ENCODE assay signal across 8 mouse cellular contexts in the genomic region with DNA sequence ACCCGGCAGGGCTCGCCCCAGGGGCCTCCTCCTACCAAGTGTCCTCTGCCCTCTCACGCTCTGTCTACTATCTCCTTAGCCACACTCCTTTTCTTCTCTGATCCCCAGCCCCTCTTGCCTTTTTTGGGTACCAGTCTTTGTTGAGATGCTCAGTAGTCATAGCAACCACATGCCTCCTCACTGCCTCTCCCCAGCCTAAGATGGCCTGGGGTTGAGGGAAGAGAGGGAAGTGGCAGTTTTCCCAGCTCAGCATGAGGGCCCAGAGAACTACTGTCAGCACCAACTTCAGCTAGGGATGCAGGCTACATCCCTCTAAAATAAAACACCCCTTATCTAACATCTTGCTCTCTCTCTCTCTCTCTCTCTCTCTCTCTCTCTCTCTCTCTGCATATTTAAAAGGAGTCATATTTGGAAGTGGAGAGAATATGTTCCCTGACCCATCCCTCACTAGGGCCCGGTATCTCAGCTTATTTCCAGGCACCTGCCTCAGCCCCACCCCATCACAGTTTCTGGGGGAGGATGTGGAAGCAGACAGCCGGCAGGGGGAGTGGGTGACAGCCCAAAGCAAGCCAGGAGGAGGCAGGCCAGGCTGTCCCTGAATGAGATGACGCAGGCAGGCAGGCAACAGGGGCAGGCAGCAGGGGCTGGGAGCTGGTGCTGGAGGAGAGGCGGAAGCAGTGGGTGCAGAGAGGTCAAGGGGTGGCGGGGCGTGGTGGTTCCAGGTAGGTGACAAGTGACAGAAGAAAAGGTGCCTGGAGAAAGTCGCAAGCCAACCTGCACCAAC. TPM values are rescaled to one million over a fixed set of nuclear protein-coding genes. Genes with fewer than 3 reads are reported as not detected.
DNase-seq lines count a peak whose midpoint lies in the region; ATAC-seq lines count a peak whose summit lies in the region.

No protein-coding gene starts in this region.

- DNase-seq in cerebellum, postnatal 25 days = peak; percentile 38 to 60
- no peak for DNase-seq in cerebellum, adult 11-12 months
- DNase-seq in 416B (ENCODE audit: low read depth) = peak; percentile 43
- DNase-seq in brain, adult 2 months (ENCODE audit: low read depth, low spot score) = peak; percentile 94
- peak; percentile 61 for DNase-seq in gastrocnemius, postnatal 25 days
- DNase-seq in left cerebral cortex, postnatal 10 days (ENCODE audit: extremely low spot score in 1 of 2, low spot score in 2 of 2) = peak; percentile 65 to 83
- DNase-seq in yolk sac, embryonic 10.5 days (ENCODE audit: low spot score) = peak; percentile 34

- H3K9me3 ChIP-seq in neural tube, embryonic 13.5 days = no peaks in the 10 kb centered on the region

- peak overlapping the region; percentile 78 for H3K4me2 ChIP-seq in neural tube, embryonic 13.5 days

- peak overlapping the region; percentile 95; the same call in 1 of the 2 replicates for H3K4me3 ChIP-seq in neural tube, embryonic 13.5 days

- no peak for ATAC-seq in neural tube, embryonic 13.5 days (ENCODE audit: low read depth)

- 37% methylated on average over 9 of the region's 10 CpGs for WGBS in neural tube, embryonic 13.5 days

- H3K27ac ChIP-seq in neural tube, embryonic 13.5 days (replicated peaks) = peak overlapping the region; percentile 87

- H3K4me1 ChIP-seq in neural tube, embryonic 13.5 days (replicated peaks) = peaks cover 47% of the 10 kb centered on the region

- peak overlapping the region; percentile 97 for H3K9ac ChIP-seq in neural tube, embryonic 13.5 days

- H3K36me3 ChIP-seq in neural tube, embryonic 13.5 days = peaks cover 52% of the 10 kb centered on the region

- H3K27me3 ChIP-seq in neural tube, embryonic 13.5 days = no peaks in the 10 kb centered on the region

- intact Hi-C loops in left cerebral cortex, postnatal 10 days (cut with DNase I) = no loop called here

RNA-seq across cellular contexts. Expression of a gene that starts 3.8 kb away (rescaled TPM):
- total RNA-seq in gastrocnemius, postnatal 25 days (2021) = 100 to 1,000 TPM; 212 to 259 TPM
- total RNA-seq in left cerebral cortex, postnatal 10 days (2021) = 100 to 1,000 TPM; 118 to 121 TPM
- 50.0 and 52.1 TPM in 2 replicates for polyA plus RNA-seq in neural tube, embryonic 13.5 days (2015; fragmentation: Nextera tagmentation; extraction: Ambion mirVana)

RNA-seq across cellular contexts. Expression of a gene that starts 7.5 kb away (rescaled TPM):
- total RNA-seq in gastrocnemius, postnatal 25 days (2021) = 100 to 1,000 TPM; 421 to 453 TPM
- 100 to 1,000 TPM; 571 to 605 TPM for total RNA-seq in left cerebral cortex, postnatal 10 days (2021)
- polyA plus RNA-seq in neural tube, embryonic 13.5 days (2015; fragmentation: Nextera tagmentation; extraction: Ambion mirVana) = 660 and 722 TPM in 2 replicates

RNA-seq across cellular contexts. Expression of a gene that starts 23.1 kb away (rescaled TPM):
- total RNA-seq in gastrocnemius, postnatal 25 days (2021) = under 1 TPM in 1 of 2 experiments, not detected in 1; 0.27 TPM
- total RNA-seq in left cerebral cortex, postnatal 10 days (2021) = 1 to 10 TPM; 2.6 to 3.7 TPM
- 5.9 and 8.4 TPM in 2 replicates for polyA plus RNA-seq in neural tube, embryonic 13.5 days (2015; fragmentation: Nextera tagmentation; extraction: Ambion mirVana)

RNA-seq across cellular contexts. Expression of a gene that starts 32.8 kb away (rescaled TPM):
- 1 to 10 TPM; 3.1 TPM for total RNA-seq in gastrocnemius, postnatal 25 days (2021)
- 1 to 10 TPM; 5.9 to 8.3 TPM for total RNA-seq in left cerebral cortex, postnatal 10 days (2021)
- 0.71 and 0.74 TPM in 2 replicates for polyA plus RNA-seq in neural tube, embryonic 13.5 days (2015; fragmentation: Nextera tagmentation; extraction: Ambion mirVana)

RNA-seq across cellular contexts. Expression of a gene that starts 34.2 kb away (rescaled TPM):
- total RNA-seq in gastrocnemius, postnatal 25 days (2021) = under 1 TPM in 1 of 2 experiments, not detected in 1; 0.13 TPM
- total RNA-seq in left cerebral cortex, postnatal 10 days (2021) = 10 to 100 TPM; 15.3 to 17.7 TPM
- 12.5 and 13.9 TPM in 2 replicates for polyA plus RNA-seq in neural tube, embryonic 13.5 days (2015; fragmentation: Nextera tagmentation; extraction: Ambion mirVana)
